Mouse (Mus musculus): ENCODE results near the gene Kif11.

Kif11 gene

GRCm38 (mm10) chr19:37377404-37377990, 1.3 kb downstream of the Kif11 start:
- DNase-seq (ENCODE audit: inconsistent ontology term), result peak; percentile 62

GRCm38 (mm10) chr19:37378816-37379215, 2.6 kb downstream of the Kif11 start:
- no peak for DNase-seq (ENCODE audit: inconsistent ontology term)

GRCm38 (mm10) chr19:37386126-37386525, 9.9 kb downstream of the Kif11 start:
- no peak for DNase-seq (ENCODE audit: inconsistent ontology term)

- peak; percentile 85 for DNase-seq (ENCODE audit: inconsistent ontology term)
These were observed 15.7 kb downstream of the Kif11 start for GRCm38 (mm10) chr19:37391869-37392268.

- DNase-seq (ENCODE audit: inconsistent ontology term), result no peak
These were observed 20.1 kb downstream of the Kif11 start for GRCm38 (mm10) chr19:37396279-37396678.

GRCm38 (mm10) chr19:37400936-37401335, 24.7 kb downstream of the Kif11 start:
- no peak for DNase-seq (ENCODE audit: inconsistent ontology term)

GRCm38 (mm10) chr19:37418294-37418693, 42.1 kb downstream of the Kif11 start:
- DNase-seq (ENCODE audit: inconsistent ontology term), result peak; percentile 39

GRCm38 (mm10) chr19:37419613-37420012, 43.4 kb downstream of the Kif11 start:
- peak; percentile 29 for DNase-seq (ENCODE audit: inconsistent ontology term)

GRCm38 (mm10) chr19:37428589-37428988, 52.4 kb downstream of the Kif11 start:
- DNase-seq (ENCODE audit: inconsistent ontology term), result no peak

GRCm38 (mm10) chr19:37431139-37431756, 55.0 kb downstream of the Kif11 start:
- no peak for DNase-seq (ENCODE audit: inconsistent ontology term)

- no peak for DNase-seq (ENCODE audit: inconsistent ontology term)
These were observed 56.8 kb downstream of the Kif11 start for GRCm38 (mm10) chr19:37432868-37433570.

GRCm38 (mm10) chr19:37433895-37434262, 57.7 kb downstream of the Kif11 start:
- DNase-seq (ENCODE audit: inconsistent ontology term), result no peak

- DNase-seq (ENCODE audit: inconsistent ontology term), result peak; percentile 38
These were observed 58.2 kb downstream of the Kif11 start, which contains the start of gene Hhex for GRCm38 (mm10) chr19:37434263-37434951. Hhex (plus strand) TSS chr19:37434810.

- DNase-seq (ENCODE audit: inconsistent ontology term), result no peak
These were observed 59.0 kb downstream of the Kif11 start for GRCm38 (mm10) chr19:37435041-37435852.

- DNase-seq (ENCODE audit: inconsistent ontology term), result no peak
These were observed 59.6 kb downstream of the Kif11 start for GRCm38 (mm10) chr19:37435853-37436174.

- no peak for DNase-seq (ENCODE audit: inconsistent ontology term)
These were observed 60.5 kb downstream of the Kif11 start for GRCm38 (mm10) chr19:37436514-37437288.

- DNase-seq (ENCODE audit: inconsistent ontology term), result no peak
These were observed 61.0 kb downstream of the Kif11 start for GRCm38 (mm10) chr19:37437289-37437606.

GRCm38 (mm10) chr19:37440181-37440580, 64.0 kb downstream of the Kif11 start:
- DNase-seq (ENCODE audit: inconsistent ontology term), result no peak

- no peak for DNase-seq (ENCODE audit: inconsistent ontology term)
These were observed 64.7 kb downstream of the Kif11 start for GRCm38 (mm10) chr19:37440708-37441475.

GRCm38 (mm10) chr19:37442524-37443286, 66.5 kb downstream of the Kif11 start:
- DNase-seq (ENCODE audit: inconsistent ontology term), result no peak

All from Muller cell, postnatal 12 days (primary cell).